Mouse (Mus musculus) intestine, embryonic 16.5 days (tissue): Measurements from ENCODE around the gene Rbmx. TPM values are rescaled to one million over a fixed set of nuclear protein-coding genes. Genes with fewer than 3 reads are reported as not detected.

Experiments
- ATAC-seq: fragments of 200-750 bp; cut with Nextera tagmentation; 2 replicates; pipeline ENCODE4 v1.8.0; 2017; ENCODE audit warnings: moderate TSS enrichment, moderate library complexity
- H3K27ac ChIP-seq: fragments of 300-500 bp; sonication (generic); 2 replicates; pipeline ENCODE4 v1.5.1; 2014; ENCODE audit warnings: mild to moderate bottlenecking, low read length
- H3K27me3 ChIP-seq: fragments of 300-500 bp; sonication (generic); replicated peaks from 2 replicates; pipeline ENCODE4 v1.6.1; 2014; ENCODE audit warnings: low read length, control low read depth, mixed read lengths; ENCODE audit not compliant: control insufficient read depth, insufficient read depth
- H3K36me3 ChIP-seq: fragments of 300-500 bp; sonication (generic); 2 replicates; pipeline ENCODE4 v1.6.1; 2014; ENCODE audit warnings: low read length, control low read depth; ENCODE audit not compliant: control insufficient read depth, insufficient read depth
- H3K4me1 ChIP-seq: fragments of 300-500 bp; sonication (generic); 2 replicates; pipeline ENCODE4 v1.6.1; 2014; ENCODE audit warnings: low read length, control low read depth, mixed read lengths; ENCODE audit not compliant: control insufficient read depth, insufficient read depth
- H3K4me2 ChIP-seq: fragments of 300-500 bp; sonication (generic); 2 replicates; pipeline ENCODE4 v1.6.1; 2014; ENCODE audit warnings: low read depth, low read length, control low read depth
- H3K4me3 ChIP-seq: fragments of 300-500 bp; sonication (generic); 2 replicates; pipeline ENCODE4 v1.5.1; 2014; ENCODE audit warnings: mild to moderate bottlenecking, low read length
- H3K9ac ChIP-seq: fragments of 300-500 bp; sonication (generic); 2 replicates; pipeline ENCODE4 v1.6.1; 2014; ENCODE audit warnings: low read depth, low read length
- H3K9me3 ChIP-seq: fragments of 300-500 bp; sonication (generic); 2 replicates; pipeline ENCODE4 v1.6.1; 2016; ENCODE audit warnings: low read length, control low read depth; ENCODE audit not compliant: control insufficient read depth
- WGBS: fragments of 180-500 bp; shearing (Covaris S2); extraction: QIAGEN DNeasy Blood & Tissue Kit; methylation state at CpG from one replicate; pipeline ENCODE4 v1.1.7; 2014; 5-methylcytosine and 5-hydroxymethylcytosine counted together
- polyA plus RNA-seq: library from polyadenylated mRNA; unstranded; fragments of >200 nt; fragmentation: Nextera tagmentation; extraction: Ambion mirVana; gene quantifications from 2 replicates; pipeline ENCODE4 v1.2.1, GENCODE M21; 2015

The Rbmx gene
- polyA plus RNA-seq, 1 experiment from 2014 or later, result 71.9 TPM

GRCm38 (mm10) chrX:57377096-57377495 lies 15.7 kb downstream of the Rbmx start:
- H3K9ac ChIP-seq, result no peak overlapping the region
- H3K27ac ChIP-seq, result no peak overlapping the region
- 77% methylated on average over 3 of the region's 3 CpGs for WGBS
- no peaks in the 10 kb centered on the region for H3K36me3 ChIP-seq
- H3K9me3 ChIP-seq, result no peaks in the 10 kb centered on the region
- ATAC-seq, result no peak
- no peak overlapping the region for H3K4me3 ChIP-seq
- H3K4me1 ChIP-seq, result no peaks in the 10 kb centered on the region
- no peak overlapping the region for H3K4me2 ChIP-seq
- no peaks in the 10 kb centered on the region for H3K27me3 ChIP-seq

GRCm38 (mm10) chrX:57374029-57374428 lies 18.8 kb downstream of the Rbmx start:
- no peaks in the 10 kb centered on the region for H3K27me3 ChIP-seq

GRCm38 (mm10) chrX:57373543-57373942 lies 19.3 kb downstream of the Rbmx start:
- Histone ChIP-seq H3K27me3 (no peaks in the 10 kb centered on the region), H3K4me1 (no peaks in the 10 kb centered on the region)
- no peak for ATAC-seq

More at GRCm38 (mm10) chrX:57374029-57374428, 18.8 kb downstream of the Rbmx start:
- H3K27ac ChIP-seq, result no peak overlapping the region
- H3K9me3 ChIP-seq, result no peaks in the 10 kb centered on the region
- H3K9ac ChIP-seq, result no peak overlapping the region
- ATAC-seq, result no peak
- H3K4me3 ChIP-seq, result no peak overlapping the region
- no peaks in the 10 kb centered on the region for H3K4me1 ChIP-seq
- 86% methylated on average over 2 of the region's 2 CpGs for WGBS
- no peak overlapping the region for H3K4me2 ChIP-seq
- H3K36me3 ChIP-seq, result no peaks in the 10 kb centered on the region

GRCm38 (mm10) chrX:57372965-57373364 lies 19.9 kb downstream of the Rbmx start:
- WGBS, result 86% methylated on average over 4 of the region's 4 CpGs
- no peak overlapping the region for H3K9ac ChIP-seq
- no peaks in the 10 kb centered on the region for H3K27me3 ChIP-seq
- no peak overlapping the region for H3K4me2 ChIP-seq
- no peak overlapping the region for H3K4me3 ChIP-seq
- H3K36me3 ChIP-seq, result no peaks in the 10 kb centered on the region
- no peak overlapping the region for H3K27ac ChIP-seq
- no peaks in the 10 kb centered on the region for H3K9me3 ChIP-seq
- no peak for ATAC-seq
- no peaks in the 10 kb centered on the region for H3K4me1 ChIP-seq

More at GRCm38 (mm10) chrX:57373543-57373942, 19.3 kb downstream of the Rbmx start:
- no peak overlapping the region for H3K9ac ChIP-seq
- H3K4me3 ChIP-seq, result no peak overlapping the region
- H3K4me2 ChIP-seq, result no peak overlapping the region
- H3K27ac ChIP-seq, result no peak overlapping the region
- no peaks in the 10 kb centered on the region for H3K36me3 ChIP-seq
- no peaks in the 10 kb centered on the region for H3K9me3 ChIP-seq
- 89% methylated on average over 2 of the region's 2 CpGs for WGBS

- no peak overlapping the region for H3K27ac ChIP-seq
Measured at GRCm38 (mm10) chrX:57364891-57365569, 27.8 kb downstream of the Rbmx start.

GRCm38 (mm10) chrX:57359316-57359715 lies 33.5 kb downstream of the Rbmx start:
- H3K4me3 ChIP-seq, result no peak overlapping the region
- no peaks in the 10 kb centered on the region for H3K27me3 ChIP-seq
- H3K9ac ChIP-seq, result no peak overlapping the region
- H3K9me3 ChIP-seq, result no peaks in the 10 kb centered on the region
- 79% methylated on average over 1 of the region's 1 CpGs for WGBS
- no peaks in the 10 kb centered on the region for H3K4me1 ChIP-seq
- no peak for ATAC-seq
- no peak overlapping the region for H3K4me2 ChIP-seq
- H3K36me3 ChIP-seq, result no peaks in the 10 kb centered on the region
- no peak overlapping the region for H3K27ac ChIP-seq

More at GRCm38 (mm10) chrX:57364891-57365569, 27.8 kb downstream of the Rbmx start:
- 51% methylated on average over 2 of the region's 2 CpGs for WGBS
- no peaks in the 10 kb centered on the region for H3K36me3 ChIP-seq
- ATAC-seq, result peak; percentile 80
- no peaks in the 10 kb centered on the region for H3K9me3 ChIP-seq
- H3K4me2 ChIP-seq, result no peak overlapping the region
- no peaks in the 10 kb centered on the region for H3K4me1 ChIP-seq
- no peaks in the 10 kb centered on the region for H3K27me3 ChIP-seq
- H3K4me3 ChIP-seq, result no peak overlapping the region
- H3K9ac ChIP-seq, result no peak overlapping the region

- H3K4me2 ChIP-seq, result peak overlapping the region; percentile 30; the same call in 1 of the 2 replicates
- no peak overlapping the region for H3K9ac ChIP-seq
- no peaks in the 10 kb centered on the region for H3K9me3 ChIP-seq
- no peaks in the 10 kb centered on the region for H3K36me3 ChIP-seq
- no peaks in the 10 kb centered on the region for H3K27me3 ChIP-seq
- no peak for ATAC-seq
- H3K4me1 ChIP-seq, result no peaks in the 10 kb centered on the region
- no peak overlapping the region for H3K4me3 ChIP-seq
- no peak overlapping the region for H3K27ac ChIP-seq
- 51% methylated on average over 4 of the region's 4 CpGs for WGBS
Measured at GRCm38 (mm10) chrX:57339220-57339619, 53.6 kb downstream of the Rbmx start.

GRCm38 (mm10) chrX:57338371-57339211 lies 54.2 kb downstream of the Rbmx start, which contains the start of gene Arhgef6:
Arhgef6 (minus strand) TSS chrX:57338729.
- WGBS, result 36% methylated on average over 18 of the region's 18 CpGs

GRCm38 (mm10) chrX:57337582-57337981 lies 55.3 kb downstream of the Rbmx start:
- Histone ChIP-seq H3K9ac (no peak overlapping the region), H3K4me3 (no peak overlapping the region), H3K4me1 (no peaks in the 10 kb centered on the region), H3K27me3 (no peaks in the 10 kb centered on the region), H3K27ac (no peak overlapping the region), H3K9me3 (no peaks in the 10 kb centered on the region), H3K36me3 (no peaks in the 10 kb centered on the region), H3K4me2 (no peak overlapping the region)
- ATAC-seq, result no peak

More at GRCm38 (mm10) chrX:57338371-57339211, 54.2 kb downstream of the Rbmx start, which contains the start of gene Arhgef6:
- peak within 1 kb of the TSS; percentile 30; the same call in 1 of the 2 replicates for H3K4me2 ChIP-seq
- H3K36me3 ChIP-seq, result no peaks in the 10 kb centered on the region
- H3K27me3 ChIP-seq, result no peaks in the 10 kb centered on the region
- ATAC-seq, result no peak
- H3K9me3 ChIP-seq, result no peaks in the 10 kb centered on the region
- H3K9ac ChIP-seq, result no peak within 1 kb of the TSS
- H3K4me1 ChIP-seq, result no peaks in the 10 kb centered on the region
- no peak within 1 kb of the TSS for H3K27ac ChIP-seq
- H3K4me3 ChIP-seq, result no peak within 1 kb of the TSS
